Mouse (Mus musculus) forebrain, postnatal 0 days (tissue): ENCODE measurements around the gene Dph6. TPM values are rescaled to one million over a fixed set of nuclear protein-coding genes. Genes with fewer than 3 reads are reported as not detected.

Experiments
- ATAC-seq: fragments of 200-750 bp; cut with Nextera tagmentation; 2 replicates; pipeline ENCODE4 v1.8.0; 2017; ENCODE audit warnings: mild to moderate bottlenecking, moderate library complexity
- DNase-seq: peaks from one replicate; pipeline ENCODE4 v3.0.0-alpha.2; 2015
- H3K27ac ChIP-seq: fragments of 300-500 bp; sonication (generic); 2 replicates; pipeline ENCODE4 v1.5.1; 2014; ENCODE audit warnings: low read depth, mild to moderate bottlenecking, antibody characterized with exemption, low read length, moderate library complexity, mixed read lengths
- H3K27me3 ChIP-seq: fragments of 300-500 bp; sonication (generic); 2 replicates; pipeline ENCODE4 v1.6.1; 2014; ENCODE audit warnings: mild to moderate bottlenecking, low read length, mixed read lengths; ENCODE audit not compliant: insufficient read depth
- H3K36me3 ChIP-seq: fragments of 300-500 bp; sonication (generic); 2 replicates; pipeline ENCODE4 v1.6.1; 2014; ENCODE audit warnings: mild to moderate bottlenecking, moderate library complexity; ENCODE audit not compliant: insufficient read depth
- H3K4me1 ChIP-seq: fragments of 300-500 bp; sonication (generic); 2 replicates; pipeline ENCODE4 v1.6.1; 2014; ENCODE audit warnings: antibody characterized with exemption; ENCODE audit not compliant: insufficient read depth
- H3K4me2 ChIP-seq: fragments of 300-500 bp; sonication (generic); 2 replicates; pipeline ENCODE4 v1.6.1; 2014; ENCODE audit warnings: low read depth, mild to moderate bottlenecking, moderate library complexity
- H3K4me3 ChIP-seq: fragments of 300-500 bp; sonication (generic); 2 replicates; pipeline ENCODE4 v1.5.1; 2014; ENCODE audit warnings: low read depth, low read length, mixed read lengths
- H3K9ac ChIP-seq: fragments of 300-500 bp; sonication (generic); 2 replicates; pipeline ENCODE4 v1.6.1; 2014; ENCODE audit warnings: mild to moderate bottlenecking
- H3K9me3 ChIP-seq: fragments of 300-500 bp; sonication (generic); 2 replicates; pipeline ENCODE4 v1.6.1; 2016; ENCODE audit warnings: low read length
- CTCF ChIP-seq: sonication (generic); IDR thresholded peaks from 2 replicates; pipeline ENCODE4 v1.5.1; 2016; ENCODE audit warnings: antibody characterized with exemption, control low read depth, low read depth
- WGBS: fragments of 180-500 bp; shearing (Covaris S2); extraction: QIAGEN DNeasy Blood & Tissue Kit; methylation state at CpG from one replicate; pipeline ENCODE4 v1.1.7; 2014; 5-methylcytosine and 5-hydroxymethylcytosine counted together
- polyA plus RNA-seq: library from polyadenylated mRNA; unstranded; fragments of >200 nt; fragmentation: Nextera tagmentation; extraction: Ambion mirVana; gene quantifications from 2 replicates; pipeline ENCODE4 v1.2.1, GENCODE M21; 2015
- total RNA-seq: library from RNA; depleted of rRNA; stranded (reverse); fragments of >200 nt; gene quantifications from 2 replicates; pipeline ENCODE4 v1.2.3, GENCODE M21; 2014

Dph6 gene
- total and polyA plus RNA-seq, 2 experiments from 2014 or later = 13.9 to 14.2 TPM

DNA sequence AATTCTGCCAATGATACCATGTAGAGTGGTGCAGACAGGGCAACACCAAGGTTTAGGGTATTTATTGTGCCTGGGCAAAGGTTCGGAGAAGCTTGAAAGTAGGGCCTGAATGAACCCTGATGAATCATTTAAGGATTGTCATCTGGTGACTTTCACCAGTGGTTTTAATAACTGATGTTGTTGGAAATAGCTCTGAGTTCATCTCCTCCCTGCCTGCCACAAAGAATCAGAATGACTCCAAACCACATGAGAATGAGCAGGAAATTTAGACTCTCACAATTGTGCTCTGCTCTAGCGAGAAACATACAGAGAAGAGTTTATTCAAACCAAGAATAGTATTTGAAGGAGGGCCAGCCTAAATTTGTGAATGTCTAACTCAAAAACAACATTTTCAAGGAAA lies 4.2 kb upstream of the Dph6 start:
- WGBS = 81% methylated on average over 2 of the region's 2 CpGs
- no peak for DNase-seq
- no peak for TF ChIP-seq CTCF
- ATAC-seq = no peak
- Histone ChIP-seq H3K9me3 (no peaks in the 10 kb centered on the region), H3K27me3 (no peaks in the 10 kb centered on the region), H3K36me3 (no peaks in the 10 kb centered on the region), H3K4me1 (0 out of 2 replicates have a peak, but pooled peaks cover 4% of the 10 kb centered on the region), H3K9ac (no peak overlapping the region), H3K27ac (no peak overlapping the region), H3K4me3 (no peak overlapping the region), H3K4me2 (no peak overlapping the region)

DNA sequence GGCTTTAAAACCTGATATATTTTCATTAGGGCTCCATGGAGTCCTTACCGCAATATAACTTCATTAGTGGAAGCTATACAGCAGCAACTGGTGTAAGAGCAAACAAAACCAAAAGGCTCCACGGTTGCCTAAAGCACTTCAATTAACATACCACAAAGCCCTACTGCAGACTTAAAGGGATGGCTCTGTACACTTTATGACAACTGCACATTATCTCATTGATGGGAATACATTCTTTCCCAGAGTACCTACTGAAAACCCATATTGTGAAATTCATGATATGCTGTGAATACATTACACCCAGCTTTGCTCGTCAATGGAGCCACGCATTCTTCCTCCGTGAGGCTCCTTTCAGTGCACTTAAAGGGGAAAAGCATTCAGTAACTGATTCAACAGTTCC lies 8.5 kb downstream of the Dph6 start:
- no peak for TF ChIP-seq CTCF
- ATAC-seq = no peak
- WGBS = 17% methylated on average over 5 of the region's 5 CpGs

DNA sequence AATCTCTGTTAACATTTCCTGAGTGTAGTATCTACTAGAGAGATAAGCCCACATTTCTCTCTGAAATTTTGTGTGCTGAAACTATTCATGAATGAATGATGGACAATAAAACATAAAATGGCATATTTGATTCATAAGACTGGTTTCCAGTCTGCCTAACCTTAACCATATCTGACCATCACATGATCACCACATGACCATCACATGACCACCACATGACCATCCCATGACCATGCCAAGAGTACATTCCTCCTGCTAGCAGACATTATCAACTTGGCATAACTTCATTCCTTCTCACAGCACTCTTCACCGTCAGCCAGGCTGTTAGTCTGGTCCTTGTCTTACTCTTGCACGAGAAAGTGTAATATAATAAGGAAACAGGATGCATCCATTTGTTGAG lies 10.9 kb downstream of the Dph6 start:
- Histone ChIP-seq H3K4me1 (no peaks in the 10 kb centered on the region), H3K9me3 (no peaks in the 10 kb centered on the region), H3K4me2 (no peak overlapping the region), H3K9ac (no peak overlapping the region), H3K27ac (no peak overlapping the region), H3K27me3 (no peaks in the 10 kb centered on the region), H3K4me3 (no peak overlapping the region), H3K36me3 (no peaks in the 10 kb centered on the region)
- DNase-seq = no peak
- WGBS = 95% methylated on average over 2 of the region's 2 CpGs
- ATAC-seq = no peak
- TF ChIP-seq CTCF = no peak

More for the DNA sequence above, 8.5 kb downstream of the Dph6 start:
- no peak overlapping the region for H3K4me3 ChIP-seq
- DNase-seq = no peak
- no peak overlapping the region for H3K4me2 ChIP-seq
- no peaks in the 10 kb centered on the region for H3K27me3 ChIP-seq
- no peak overlapping the region for H3K27ac ChIP-seq
- no peak overlapping the region for H3K9ac ChIP-seq
- no peaks in the 10 kb centered on the region for H3K4me1 ChIP-seq
- no peaks in the 10 kb centered on the region for H3K9me3 ChIP-seq
- no peaks in the 10 kb centered on the region for H3K36me3 ChIP-seq

DNA sequence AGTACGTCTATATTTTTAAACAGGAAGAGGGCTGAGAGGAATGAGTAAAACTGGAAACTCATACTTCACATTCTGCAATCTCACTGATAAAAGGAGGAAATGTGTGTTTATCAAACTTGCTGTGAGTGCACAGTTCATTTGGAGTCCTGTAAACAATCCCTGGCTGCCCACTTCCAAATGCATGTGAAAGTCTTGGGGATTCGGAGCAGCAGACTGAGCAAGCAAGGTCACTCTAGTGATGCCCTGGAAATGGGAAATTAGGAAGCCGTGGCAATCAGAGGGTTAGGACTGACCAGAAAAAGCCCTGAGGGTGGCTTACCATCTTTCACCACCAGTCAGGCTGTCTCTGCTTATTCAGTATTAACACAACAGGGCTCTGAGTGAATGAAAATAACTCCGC lies 30.1 kb downstream of the Dph6 start:
- no peak for TF ChIP-seq CTCF

DNA sequence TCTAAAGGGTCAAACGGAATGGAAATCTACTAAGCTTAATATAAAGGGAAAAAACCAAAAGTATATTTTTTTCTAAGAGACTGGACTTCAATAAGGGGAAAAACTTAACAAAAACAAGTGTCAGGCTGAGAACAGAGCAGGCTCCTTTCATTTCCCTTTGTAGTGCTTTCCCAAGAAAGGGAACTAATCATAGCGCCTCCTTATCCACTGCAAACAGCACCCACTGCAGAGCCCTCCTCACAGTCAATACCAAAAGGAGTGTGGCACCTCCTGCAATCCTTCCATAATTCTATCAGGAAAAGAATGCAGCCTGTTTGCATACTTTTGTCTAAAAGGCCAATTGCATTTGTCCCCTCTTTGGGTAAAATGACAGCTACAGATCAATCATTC lies 32.2 kb downstream of the Dph6 start:
- WGBS = 10% methylated on average over 2 of the region's 2 CpGs
- ATAC-seq = peak; percentile 78; the same call in 1 of the 2 replicates
- H3K9ac ChIP-seq = peak overlapping the region; percentile 23; the same call in 1 of the 2 replicates

More for the DNA sequence above, 30.1 kb downstream of the Dph6 start:
- Histone ChIP-seq H3K27ac (no peak overlapping the region), H3K36me3 (no peaks in the 10 kb centered on the region), H3K4me3 (no peak overlapping the region), H3K9me3 (no peaks in the 10 kb centered on the region), H3K4me1 (0 out of 2 replicates have a peak, but pooled peaks cover 4% of the 10 kb centered on the region), H3K9ac (no peak overlapping the region), H3K4me2 (no peak overlapping the region), H3K27me3 (no peaks in the 10 kb centered on the region)
- 34% methylated on average over 4 of the region's 4 CpGs for whole genome bisulfite sequencing
- DNase-seq (no peak), ATAC-seq (peak; percentile 37; the same call in 1 of the 2 replicates)

DNA sequence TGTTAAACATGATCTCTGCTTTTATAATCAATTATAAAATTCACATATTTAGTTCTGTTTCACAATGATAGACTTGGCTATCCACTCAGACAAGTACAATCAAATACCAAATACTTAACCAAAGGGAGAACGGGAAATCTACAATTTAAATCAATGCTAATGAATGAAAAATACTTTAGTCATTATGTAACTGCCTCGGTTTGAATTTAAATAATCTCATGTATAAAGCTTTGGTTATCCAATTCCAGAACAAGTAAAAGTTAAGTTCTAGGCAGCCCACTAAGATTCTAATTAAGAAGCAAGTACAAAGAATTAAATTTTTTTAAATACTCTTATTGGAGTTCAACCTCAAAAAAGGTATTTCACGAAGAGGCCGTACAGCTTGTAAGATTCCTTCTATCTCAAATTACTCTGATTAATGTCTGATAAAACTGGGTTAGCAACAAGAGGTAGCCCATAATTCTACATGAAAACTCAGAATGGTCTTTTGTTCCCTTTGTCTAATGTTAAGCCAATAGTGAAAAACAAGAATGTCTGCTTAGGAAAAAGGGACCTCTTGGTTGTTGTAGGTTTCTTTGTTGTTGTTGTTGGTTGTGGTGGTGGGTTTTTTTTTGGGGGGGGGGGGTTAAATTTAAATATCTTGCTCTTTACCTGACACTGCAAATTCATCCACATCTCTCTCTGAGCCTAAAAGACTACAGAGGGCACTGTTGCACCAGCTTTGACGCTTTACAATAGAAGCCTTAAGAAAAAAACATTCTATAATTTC lies 32.8 kb downstream of the Dph6 start:
- 12% methylated on average over 5 of the region's 5 CpGs for WGBS
- TF ChIP-seq CTCF = peak; percentile 63

More for the DNA sequence above, 32.2 kb downstream of the Dph6 start:
- TF ChIP-seq CTCF = no peak
- H3K4me3 ChIP-seq = no peak overlapping the region
- H3K4me1 ChIP-seq = 0 out of 2 replicates have a peak, but pooled peaks cover 4% of the 10 kb centered on the region
- no peaks in the 10 kb centered on the region for H3K9me3 ChIP-seq
- H3K4me2 ChIP-seq = peak overlapping the region; percentile 11; the same call in 1 of the 2 replicates
- H3K27me3 ChIP-seq = no peaks in the 10 kb centered on the region
- H3K27ac ChIP-seq = peak overlapping the region; percentile 72; the same call in 1 of the 2 replicates
- no peak for DNase-seq
- no peaks in the 10 kb centered on the region for H3K36me3 ChIP-seq

DNA sequence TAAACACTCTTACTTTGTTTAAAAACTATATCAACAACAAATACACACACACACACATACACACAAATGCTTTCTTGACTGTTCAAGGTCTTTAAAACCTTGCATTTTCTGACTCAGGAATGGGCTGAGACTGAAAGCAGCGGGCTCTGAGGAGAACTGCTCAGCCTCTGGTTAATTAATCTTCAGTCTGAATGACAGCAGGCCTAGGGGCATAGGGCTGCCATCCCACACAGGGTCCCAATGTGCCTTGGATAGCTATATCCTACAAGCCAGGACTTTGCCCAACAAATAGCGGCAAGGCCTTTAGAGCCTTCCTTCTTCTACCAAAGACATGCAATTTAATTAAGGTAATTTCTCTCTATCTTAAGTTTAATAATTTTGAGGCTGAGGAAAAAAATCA lies 43.2 kb downstream of the Dph6 start:
- TF ChIP-seq CTCF = no peak
- H3K4me1 ChIP-seq = 0 out of 2 replicates have a peak, but pooled peaks cover 3% of the 10 kb centered on the region
- H3K9me3 ChIP-seq = no peaks in the 10 kb centered on the region
- DNase-seq (no peak), ATAC-seq (no peak; the same call in 1 of the 2 replicates)
- H3K27me3 ChIP-seq = no peaks in the 10 kb centered on the region
- no peak overlapping the region for H3K9ac ChIP-seq
- H3K4me2 ChIP-seq = no peak overlapping the region
- H3K4me3 ChIP-seq = no peak overlapping the region
- H3K27ac ChIP-seq = no peak overlapping the region
- H3K36me3 ChIP-seq = no peaks in the 10 kb centered on the region
- 39% methylated on average over 2 of the region's 2 CpGs for WGBS

More for the DNA sequence above, 32.8 kb downstream of the Dph6 start:
- peak overlapping the region; percentile 11; the same call in 1 of the 2 replicates for H3K4me2 ChIP-seq
- H3K4me3 ChIP-seq = no peak overlapping the region
- no peaks in the 10 kb centered on the region for H3K9me3 ChIP-seq
- ATAC-seq (peak; percentile 82), DNase-seq (peak; percentile 82)
- peak overlapping the region; percentile 72; the same call in 1 of the 2 replicates for H3K27ac ChIP-seq
- peak overlapping the region; percentile 23; the same call in 1 of the 2 replicates for H3K9ac ChIP-seq
- H3K36me3 ChIP-seq = no peaks in the 10 kb centered on the region
- no peaks in the 10 kb centered on the region for H3K27me3 ChIP-seq
- H3K4me1 ChIP-seq = 0 out of 2 replicates have a peak, but pooled peaks cover 4% of the 10 kb centered on the region
